Mouse (Mus musculus): Measurements from ENCODE around the gene Gm20388. TPM values are rescaled to one million over a fixed set of nuclear protein-coding genes. Genes with fewer than 3 reads are reported as not detected.

Gm20388 gene
- polyA plus RNA-seq, 1 experiment from 2014 or later, result 3.6 TPM

DNA sequence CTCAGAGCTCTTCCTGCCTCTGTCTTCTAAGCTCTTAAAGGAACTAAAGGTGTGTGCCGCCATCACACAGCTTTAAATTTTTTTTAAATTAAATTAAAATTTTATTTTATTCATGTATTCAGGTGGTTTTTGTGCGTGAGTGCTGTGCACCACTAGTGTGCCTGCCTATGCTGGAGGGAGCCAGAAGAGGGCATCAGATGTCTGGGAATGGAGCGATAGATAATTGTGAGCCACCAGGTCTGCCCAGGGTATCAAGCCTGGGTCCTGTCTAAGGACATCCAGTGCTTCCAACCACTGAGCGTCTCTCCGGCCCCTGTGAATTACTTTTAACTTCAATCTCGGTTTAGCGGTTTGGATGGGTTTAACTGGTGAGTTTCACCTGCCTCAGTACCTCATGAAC lies 3572.0 kb downstream of the Gm20388 start:
- Histone ChIP-seq H3K27me3 (replicated peaks; ENCODE audit: low read depth, poor library complexity, severe bottlenecking) (no peaks in the 10 kb centered on the region), H3K4me3 (no peak overlapping the region), H3K36me3 (replicated peaks) (peaks cover 74% of the 10 kb centered on the region), H3K9me3 (no peaks in the 10 kb centered on the region), H3K4me1 (peaks cover 11% of the 10 kb centered on the region), H3K27ac (replicated peaks) (no peak overlapping the region)
- no peak for DNase-seq (ENCODE audit: low spot score)
- 87% methylated on average over 7 of the region's 7 CpGs for WGBS

DNA sequence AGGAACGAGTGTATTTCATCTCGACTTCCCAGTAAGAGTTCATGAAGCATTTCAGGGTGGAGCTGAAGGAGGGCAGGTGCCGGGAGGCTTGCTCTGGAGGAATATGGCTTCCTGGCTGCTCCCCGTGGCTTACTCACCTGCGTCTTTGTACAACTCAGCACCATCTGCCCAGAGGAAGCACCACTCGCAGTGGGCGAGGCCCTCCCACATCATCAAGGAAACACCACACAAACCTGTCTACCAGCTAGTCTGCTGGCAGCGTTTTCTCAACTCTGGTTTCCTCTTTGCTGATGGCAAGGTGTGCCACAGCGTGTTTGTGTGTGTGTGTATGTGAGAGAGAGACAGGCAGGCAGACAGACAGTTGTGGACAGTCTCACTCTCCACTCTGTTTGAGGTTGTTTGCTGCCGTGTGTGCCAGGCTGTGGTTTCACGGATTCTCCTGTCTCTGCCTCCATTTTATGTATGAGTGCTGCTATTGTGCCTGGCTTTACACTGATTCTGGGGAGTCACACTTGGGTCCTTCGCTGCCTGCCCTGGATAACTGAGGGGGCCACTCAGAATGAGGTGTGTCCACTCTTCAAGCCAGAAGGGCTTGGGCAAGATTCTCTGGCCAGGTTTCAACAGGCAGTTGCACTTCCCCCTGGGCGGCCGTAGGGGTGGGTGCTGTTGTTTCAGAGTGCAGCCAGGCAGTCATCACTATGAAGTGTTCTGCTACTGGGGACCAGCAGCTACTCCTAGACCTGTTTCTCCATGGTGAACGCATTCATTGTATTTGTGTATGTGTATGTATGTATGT lies 3580.8 kb downstream of the Gm20388 start:
- H3K4me1 ChIP-seq, result no peaks in the 10 kb centered on the region
- H3K27me3 ChIP-seq (replicated peaks; ENCODE audit: low read depth, poor library complexity, severe bottlenecking), result no peaks in the 10 kb centered on the region
- H3K4me3 ChIP-seq, result no peak overlapping the region
- WGBS, result 92% methylated on average over 15 of the region's 15 CpGs
- no peaks in the 10 kb centered on the region for H3K9me3 ChIP-seq
- no peak for DNase-seq (ENCODE audit: low spot score)
- H3K27ac ChIP-seq (replicated peaks), result no peak overlapping the region
- peaks cover 98% of the 10 kb centered on the region for H3K36me3 ChIP-seq (replicated peaks)

DNA sequence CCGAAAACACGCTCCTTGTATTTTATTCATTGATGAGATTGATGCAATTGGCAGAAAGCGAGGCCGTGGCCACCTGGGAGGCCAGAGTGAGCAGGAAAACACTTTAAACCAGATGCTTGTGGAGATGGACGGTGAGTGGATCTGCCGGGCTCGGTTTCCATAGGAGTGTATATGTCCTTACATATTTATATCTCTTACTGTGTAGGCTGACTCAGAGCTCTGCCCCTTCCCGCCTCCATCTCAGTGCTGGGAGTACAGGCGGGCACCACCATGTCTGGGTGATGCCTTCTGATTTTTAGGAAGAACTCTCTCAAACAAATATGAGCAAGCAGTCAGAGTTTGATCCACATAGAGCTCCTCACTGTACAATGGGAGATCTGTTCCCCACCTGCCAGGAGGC lies 3582.3 kb downstream of the Gm20388 start:
- Histone ChIP-seq H3K27ac (replicated peaks) (no peak overlapping the region), H3K27me3 (replicated peaks; ENCODE audit: low read depth, poor library complexity, severe bottlenecking) (no peaks in the 10 kb centered on the region), H3K4me3 (no peak overlapping the region), H3K4me1 (no peaks in the 10 kb centered on the region), H3K9me3 (no peaks in the 10 kb centered on the region), H3K36me3 (replicated peaks) (peaks cover 98% of the 10 kb centered on the region)
- DNase-seq (ENCODE audit: low spot score), result no peak
- WGBS, result 93% methylated on average over 9 of the region's 9 CpGs

DNA sequence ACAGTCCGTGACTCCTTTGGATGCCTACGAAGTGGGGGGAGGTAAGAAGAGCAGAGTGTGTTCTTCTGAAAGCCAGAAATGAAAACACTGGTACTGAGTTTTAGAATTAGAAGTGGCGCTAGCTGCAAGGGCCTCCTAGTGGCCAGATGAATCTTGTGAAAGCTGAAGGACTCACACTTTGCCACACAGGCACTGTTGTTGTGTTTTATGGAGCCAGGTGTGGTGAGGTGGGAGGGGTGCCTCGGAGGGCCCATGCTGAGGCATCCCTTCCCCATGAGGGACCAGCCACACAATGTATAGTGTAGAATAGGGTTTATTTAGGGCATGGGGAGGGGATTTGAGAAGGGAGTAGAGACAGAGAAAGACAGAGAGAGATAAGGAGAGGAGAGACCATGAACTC lies 3587.1 kb downstream of the Gm20388 start:
- H3K4me1 ChIP-seq, result no peaks in the 10 kb centered on the region
- H3K27ac ChIP-seq (replicated peaks), result no peak overlapping the region
- no peak for DNase-seq (ENCODE audit: low spot score)
- H3K27me3 ChIP-seq (replicated peaks; ENCODE audit: low read depth, poor library complexity, severe bottlenecking), result no peaks in the 10 kb centered on the region
- H3K9me3 ChIP-seq, result no peaks in the 10 kb centered on the region
- peaks cover 100% of the 10 kb centered on the region for H3K36me3 ChIP-seq (replicated peaks)
- WGBS, result 88% methylated on average over 4 of the region's 4 CpGs
- no peak overlapping the region for H3K4me3 ChIP-seq

DNA sequence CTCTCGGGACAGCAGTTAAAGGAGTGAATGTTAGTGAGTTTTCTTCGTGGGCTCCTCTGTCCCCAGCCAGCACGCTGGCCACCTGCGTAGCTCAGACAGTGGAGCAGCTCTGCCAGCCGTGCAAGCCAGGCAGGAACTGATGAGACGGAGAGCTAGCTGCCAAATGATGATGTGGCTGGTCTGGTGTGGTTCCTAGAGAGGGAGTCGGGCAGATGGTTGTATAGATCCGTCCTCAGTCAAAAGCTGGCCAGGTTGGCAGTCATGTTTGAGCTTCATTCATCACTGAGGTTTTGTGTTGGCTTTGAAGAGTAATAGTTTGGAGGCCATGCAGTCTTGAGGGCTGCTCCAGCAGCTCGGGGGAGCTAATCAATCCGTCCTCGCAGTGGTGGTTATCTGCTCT lies 3588.3 kb downstream of the Gm20388 start:
- DNase-seq (ENCODE audit: low spot score), result no peak
- Histone ChIP-seq H3K36me3 (replicated peaks) (peaks cover 100% of the 10 kb centered on the region), H3K9me3 (peaks cover 10% of the 10 kb centered on the region; the same call in 1 of the 2 replicates), H3K27ac (replicated peaks) (no peak overlapping the region), H3K27me3 (replicated peaks; ENCODE audit: low read depth, poor library complexity, severe bottlenecking) (no peaks in the 10 kb centered on the region), H3K4me3 (no peak overlapping the region), H3K4me1 (no peaks in the 10 kb centered on the region)
- WGBS, result 91% methylated on average over 11 of the region's 11 CpGs

DNA sequence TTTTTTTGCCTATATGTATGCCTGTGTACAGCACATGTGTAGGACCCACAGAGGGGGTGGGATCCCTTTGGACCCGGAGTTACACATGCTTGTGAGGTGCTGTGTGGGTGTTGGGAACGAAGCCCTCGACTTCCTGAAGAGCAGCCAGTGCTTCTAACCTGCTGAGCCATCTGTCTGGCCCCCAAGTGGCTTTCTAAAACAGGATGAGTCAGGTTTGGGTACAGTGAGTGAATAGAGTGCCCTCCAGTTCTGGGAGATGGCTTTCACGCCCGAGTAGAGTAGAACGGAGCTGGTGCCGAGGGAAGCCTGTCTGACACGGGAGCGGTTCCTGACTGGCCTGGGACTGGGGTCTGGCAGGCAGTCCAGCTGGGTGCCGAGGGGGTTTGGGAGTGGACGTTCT lies 3588.9 kb downstream of the Gm20388 start:
- H3K9me3 ChIP-seq, result peaks cover 10% of the 10 kb centered on the region; the same call in 1 of the 2 replicates
- H3K4me3 ChIP-seq, result no peak overlapping the region
- no peak for DNase-seq (ENCODE audit: low spot score)
- WGBS, result 94% methylated on average over 11 of the region's 11 CpGs
- H3K36me3 ChIP-seq (replicated peaks), result peaks cover 100% of the 10 kb centered on the region
- no peak overlapping the region for H3K27ac ChIP-seq (replicated peaks)
- H3K27me3 ChIP-seq (replicated peaks; ENCODE audit: low read depth, poor library complexity, severe bottlenecking), result no peaks in the 10 kb centered on the region
- H3K4me1 ChIP-seq, result no peaks in the 10 kb centered on the region

DNA sequence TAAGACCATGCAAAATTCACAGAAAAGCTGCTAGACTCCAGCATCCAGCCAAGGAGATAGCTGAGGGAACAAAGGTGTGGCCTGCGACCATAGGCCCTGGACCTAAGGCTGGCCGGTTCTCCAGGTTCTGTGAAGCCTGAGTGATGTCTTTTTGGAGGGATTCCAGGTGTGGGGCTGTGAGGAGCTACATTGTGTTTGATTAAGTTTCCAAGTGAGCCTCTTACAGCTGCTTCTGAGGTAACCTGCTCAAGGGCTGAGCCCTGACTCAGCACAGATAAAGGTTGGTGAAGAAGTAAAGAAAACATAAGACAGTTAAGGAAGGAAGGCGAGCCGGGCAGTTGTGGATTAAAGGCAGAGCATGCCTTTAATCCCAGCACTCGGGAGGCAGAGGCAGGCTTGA lies 3591.6 kb downstream of the Gm20388 start:
- Histone ChIP-seq H3K4me3 (no peak overlapping the region), H3K36me3 (replicated peaks) (peaks cover 100% of the 10 kb centered on the region), H3K4me1 (no peaks in the 10 kb centered on the region), H3K9me3 (peaks cover 10% of the 10 kb centered on the region; the same call in 1 of the 2 replicates), H3K27ac (replicated peaks) (no peak overlapping the region), H3K27me3 (replicated peaks; ENCODE audit: low read depth, poor library complexity, severe bottlenecking) (no peaks in the 10 kb centered on the region)
- no peak for DNase-seq (ENCODE audit: low spot score)
- 96% methylated on average over 5 of the region's 5 CpGs for WGBS

DNA sequence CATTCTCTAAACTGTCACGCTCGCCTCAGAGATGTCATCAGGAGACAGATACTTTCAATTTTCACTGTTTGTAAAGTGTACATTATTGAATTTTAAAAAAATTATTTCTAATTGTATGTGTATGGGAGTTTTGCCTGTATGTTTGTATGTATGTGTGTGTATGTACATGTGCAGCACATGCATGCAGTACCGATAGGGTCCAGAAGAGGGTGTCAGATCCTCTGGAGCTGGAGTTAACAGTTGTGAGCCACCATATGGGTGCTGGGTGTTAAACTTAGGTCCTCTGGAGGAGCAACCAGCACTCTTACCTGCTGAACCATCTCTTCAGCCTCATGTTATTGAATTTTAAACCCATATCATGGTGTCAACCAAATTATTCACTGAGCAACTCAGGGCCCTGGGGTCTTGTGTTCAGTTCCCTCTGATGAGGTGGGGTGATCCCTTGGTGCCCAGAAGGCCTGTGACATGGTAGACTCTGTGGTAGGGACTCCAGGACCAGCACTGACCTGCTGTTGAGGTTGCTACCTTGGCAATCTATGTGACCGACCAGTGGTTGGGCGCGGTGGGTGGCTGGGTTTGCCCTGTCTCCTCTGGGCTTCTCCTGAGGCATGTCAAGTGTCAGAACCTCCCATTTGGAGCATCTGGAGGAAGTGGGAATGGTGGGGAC lies 3593.3 kb downstream of the Gm20388 start:
- WGBS, result 94% methylated on average over 6 of the region's 6 CpGs
- H3K36me3 ChIP-seq (replicated peaks), result peaks cover 100% of the 10 kb centered on the region
- no peak for DNase-seq (ENCODE audit: low spot score)
- no peaks in the 10 kb centered on the region for H3K4me1 ChIP-seq
- no peaks in the 10 kb centered on the region for H3K27me3 ChIP-seq (replicated peaks; ENCODE audit: low read depth, poor library complexity, severe bottlenecking)
- H3K9me3 ChIP-seq, result peaks cover 10% of the 10 kb centered on the region; the same call in 1 of the 2 replicates
- no peak overlapping the region for H3K4me3 ChIP-seq
- H3K27ac ChIP-seq (replicated peaks), result no peak overlapping the region

DNA sequence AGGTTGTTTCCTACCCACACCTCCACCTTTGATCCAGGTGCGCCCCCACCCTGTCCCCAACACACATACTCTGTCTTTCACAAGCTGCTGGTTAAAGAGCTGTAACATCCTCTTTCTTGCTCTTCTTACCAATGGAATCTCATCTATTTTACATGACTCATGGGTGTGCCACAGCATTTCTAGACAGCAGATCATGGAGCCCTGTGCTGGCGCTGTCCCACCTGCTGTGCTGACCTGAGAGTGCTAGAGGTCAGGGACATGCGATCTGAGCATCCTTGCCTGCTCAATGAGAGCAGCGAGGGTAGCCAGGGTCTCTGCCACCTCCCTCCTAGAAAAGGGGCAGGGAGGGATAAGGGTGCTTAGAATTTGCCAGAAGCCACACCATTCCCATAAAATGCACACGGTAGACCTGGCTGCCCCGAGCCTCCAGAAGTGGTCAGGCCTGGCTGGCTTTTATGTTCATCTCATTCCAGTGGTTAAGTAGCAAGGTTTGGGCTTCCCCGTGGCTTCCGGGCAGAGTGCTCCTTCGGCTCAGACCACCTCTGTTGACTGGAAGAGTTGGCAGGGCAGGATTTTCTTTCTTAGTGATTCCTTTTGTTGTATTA lies 3594.1 kb downstream of the Gm20388 start:
- H3K27ac ChIP-seq (replicated peaks), result no peak overlapping the region
- 89% methylated on average over 9 of the region's 9 CpGs for WGBS
- H3K9me3 ChIP-seq, result peaks cover 10% of the 10 kb centered on the region; the same call in 1 of the 2 replicates
- no peak overlapping the region for H3K4me3 ChIP-seq
- DNase-seq (ENCODE audit: low spot score), result no peak
- H3K4me1 ChIP-seq, result no peaks in the 10 kb centered on the region
- H3K27me3 ChIP-seq (replicated peaks; ENCODE audit: low read depth, poor library complexity, severe bottlenecking), result no peaks in the 10 kb centered on the region
- H3K36me3 ChIP-seq (replicated peaks), result peaks cover 100% of the 10 kb centered on the region

DNA sequence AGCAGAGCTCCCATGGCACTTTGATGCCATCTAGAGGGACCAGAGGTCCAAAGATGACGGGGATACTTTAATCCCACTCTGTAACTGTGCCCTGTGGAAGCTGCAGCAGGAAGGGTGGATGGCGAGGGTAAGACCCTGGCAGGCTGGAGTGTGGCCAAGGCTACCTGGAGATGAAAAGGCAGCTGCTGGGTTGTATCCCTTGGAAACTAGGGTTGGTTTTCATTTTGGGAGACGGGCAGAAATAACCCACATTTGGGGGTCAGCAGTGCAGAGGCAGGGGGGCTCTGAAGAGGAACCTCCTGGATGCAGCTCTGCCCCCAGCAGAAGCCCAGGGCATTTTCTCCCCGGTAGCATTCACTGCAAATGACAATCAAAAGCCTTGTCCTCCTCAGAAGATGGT lies 3594.6 kb downstream of the Gm20388 start:
- H3K27me3 ChIP-seq (replicated peaks; ENCODE audit: low read depth, poor library complexity, severe bottlenecking), result no peaks in the 10 kb centered on the region
- no peaks in the 10 kb centered on the region for H3K4me1 ChIP-seq
- WGBS, result 86% methylated on average over 4 of the region's 4 CpGs
- peaks cover 10% of the 10 kb centered on the region; the same call in 1 of the 2 replicates for H3K9me3 ChIP-seq
- H3K36me3 ChIP-seq (replicated peaks), result peaks cover 100% of the 10 kb centered on the region
- DNase-seq (ENCODE audit: low spot score), result no peak
- no peak overlapping the region for H3K27ac ChIP-seq (replicated peaks)
- H3K4me3 ChIP-seq, result no peak overlapping the region

DNA sequence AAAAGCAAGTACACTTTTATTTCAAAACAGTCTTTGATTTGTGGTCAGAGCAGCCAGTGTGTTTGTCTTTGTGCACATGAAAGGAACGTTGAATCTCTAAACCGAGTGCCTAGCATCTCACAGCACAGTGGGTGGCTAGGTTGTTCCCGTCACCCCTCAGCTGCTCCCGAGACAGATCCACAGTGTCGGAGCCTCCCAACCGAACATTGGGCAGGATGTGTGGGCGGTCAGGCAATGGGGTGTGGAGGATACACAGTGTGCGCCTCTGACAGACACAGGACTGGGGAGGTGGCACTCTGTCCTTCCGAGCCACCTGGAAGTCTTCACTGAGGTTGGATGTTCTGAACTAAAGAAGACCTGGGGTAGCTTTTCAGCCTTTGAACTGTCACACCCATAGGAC lies 3595.1 kb downstream of the Gm20388 start:
- Histone ChIP-seq H3K27me3 (replicated peaks; ENCODE audit: low read depth, poor library complexity, severe bottlenecking) (no peaks in the 10 kb centered on the region), H3K9me3 (peaks cover 10% of the 10 kb centered on the region; the same call in 1 of the 2 replicates), H3K4me1 (no peaks in the 10 kb centered on the region), H3K36me3 (replicated peaks) (peaks cover 100% of the 10 kb centered on the region), H3K27ac (replicated peaks) (no peak overlapping the region), H3K4me3 (no peak overlapping the region)
- DNase-seq (ENCODE audit: low spot score), result no peak
- 90% methylated on average over 9 of the region's 9 CpGs for WGBS

DNA sequence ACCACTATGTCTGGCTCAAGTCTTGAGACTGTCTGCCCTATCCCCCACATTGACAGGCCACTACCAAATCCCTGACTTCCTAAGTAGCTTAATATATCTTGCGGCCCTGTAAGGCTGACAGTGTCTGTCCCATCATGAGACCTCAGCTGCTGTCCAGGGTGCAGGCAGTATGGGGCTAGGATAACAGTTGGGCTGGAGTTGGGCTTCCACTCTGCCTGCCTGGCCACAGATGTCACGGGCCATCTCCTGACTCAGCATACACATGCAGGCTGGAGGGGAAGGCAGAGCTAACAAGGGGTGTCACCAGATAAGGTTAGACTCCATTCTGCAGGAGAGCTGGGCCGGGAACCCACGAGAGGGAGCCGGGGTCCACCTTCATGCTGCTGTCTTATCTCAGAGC lies 3596.5 kb downstream of the Gm20388 start:
- Histone ChIP-seq H3K4me1 (no peaks in the 10 kb centered on the region), H3K27me3 (replicated peaks; ENCODE audit: low read depth, poor library complexity, severe bottlenecking) (no peaks in the 10 kb centered on the region), H3K9me3 (peaks cover 10% of the 10 kb centered on the region; the same call in 1 of the 2 replicates), H3K27ac (replicated peaks) (no peak overlapping the region), H3K4me3 (no peak overlapping the region), H3K36me3 (replicated peaks) (peaks cover 88% of the 10 kb centered on the region)
- 97% methylated on average over 5 of the region's 5 CpGs for WGBS
- DNase-seq (ENCODE audit: low spot score), result no peak

Measured in embryonic facial prominence, embryonic 10.5 days (tissue).